Mouse (Mus musculus) kidney, adult 2 months (tissue): ENCODE results near the gene Gipc3.

Experiments used
- CTCF ChIP-seq: fragments of 200-500 bp; conservative IDR thresholded peaks from 2 replicates; pipeline ENCODE4 v1.5.1; 2011; ENCODE audit warnings: low read depth, mild to moderate bottlenecking, control low read depth, low read length, moderate library complexity, mixed read lengths; ENCODE audit not compliant: insufficient read depth, insufficient read length
- POLR2A ChIP-seq: fragments of 200-500 bp; IDR thresholded peaks from one replicate; pipeline ENCODE4 v1.6.1; 2011; ENCODE audit warnings: low read depth, low read length, control low read depth

DNA sequence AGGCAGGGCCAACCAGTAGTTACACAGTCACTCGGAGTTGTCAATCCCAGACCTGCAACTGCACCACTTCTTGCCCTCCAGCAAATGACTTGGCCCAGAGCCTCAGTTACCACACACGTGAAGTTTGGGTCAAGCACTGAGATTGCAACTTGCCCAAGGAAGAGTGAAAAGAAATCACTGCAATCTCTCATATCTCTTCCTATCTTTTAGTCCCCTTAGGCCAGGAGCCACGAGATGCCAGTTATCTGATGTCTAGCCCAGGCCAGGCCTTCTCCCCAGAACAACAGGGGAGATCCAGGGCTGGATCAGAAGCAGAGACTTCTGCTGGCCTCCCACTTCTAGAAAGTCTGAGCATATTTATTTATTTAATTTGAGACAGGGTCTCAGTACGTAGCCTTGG is 12.5 kb upstream of the Gipc3 start:
- no peak for TF ChIP-seq CTCF
- TF ChIP-seq POLR2A = no peak
